Mouse (Mus musculus) lung, embryonic 14.5 days (tissue): ENCODE data around the gene Kcnj4. TPM values are rescaled to one million over a fixed set of nuclear protein-coding genes. Genes with fewer than 3 reads are reported as not detected.

Source experiments
- ATAC-seq: fragments of 200-750 bp; cut with Nextera tagmentation; 2 replicates; pipeline ENCODE4 v1.8.0; 2017; ENCODE audit warnings: mild to moderate bottlenecking, moderate TSS enrichment, moderate library complexity; ENCODE audit not compliant: insufficient read depth
- DNase-seq: peaks from one replicate; pipeline ENCODE4 v3.0.0-alpha.2; 2015
- H3K27ac ChIP-seq: fragments of 300-500 bp; sonication (generic); 2 replicates; pipeline ENCODE4 v1.5.1; 2014; ENCODE audit warnings: low read depth, mild to moderate bottlenecking, moderate library complexity
- H3K27me3 ChIP-seq: fragments of 300-500 bp; sonication (generic); 2 replicates; pipeline ENCODE4 v1.6.1; 2014; ENCODE audit warnings: low read length, control low read depth; ENCODE audit not compliant: insufficient read depth
- H3K36me3 ChIP-seq: fragments of 300-500 bp; sonication (generic); 2 replicates; pipeline ENCODE4 v1.6.1; 2014; ENCODE audit warnings: control low read depth; ENCODE audit not compliant: insufficient read depth
- H3K4me1 ChIP-seq: fragments of 300-500 bp; sonication (generic); 2 replicates; pipeline ENCODE4 v1.6.1; 2014; ENCODE audit warnings: antibody characterized with exemption, control low read depth; ENCODE audit not compliant: insufficient read depth
- H3K4me2 ChIP-seq: fragments of 300-500 bp; sonication (generic); 2 replicates; pipeline ENCODE4 v1.6.1; 2014; ENCODE audit warnings: mild to moderate bottlenecking
- H3K4me3 ChIP-seq: fragments of 300-500 bp; sonication (generic); 2 replicates; pipeline ENCODE4 v1.5.1; 2014; ENCODE audit warnings: low read depth, low read length
- H3K9ac ChIP-seq: fragments of 300-500 bp; sonication (generic); 2 replicates; pipeline ENCODE4 v1.6.1; 2014
- H3K9me3 ChIP-seq: fragments of 300-500 bp; sonication (generic); 2 replicates; pipeline ENCODE4 v1.6.1; 2016; ENCODE audit warnings: low read depth, low read length, control low read depth
- CTCF ChIP-seq: IDR thresholded peaks from 2 replicates; pipeline ENCODE4 v1.5.1; 2016; ENCODE audit warnings: antibody characterized with exemption, low read depth
- WGBS: fragments of 180-500 bp; shearing (Covaris S2); extraction: QIAGEN DNeasy Blood & Tissue Kit; methylation state at CpG from one replicate; pipeline ENCODE4 v1.1.7; 2014; 5-methylcytosine and 5-hydroxymethylcytosine counted together
- polyA plus RNA-seq: library from polyadenylated mRNA; unstranded; fragments of >200 nt; fragmentation: Nextera tagmentation; extraction: Ambion mirVana; gene quantifications from 2 replicates; pipeline ENCODE4 v1.2.1, GENCODE M21; 2014

The Kcnj4 gene
- polyA plus RNA-seq, 1 experiment from 2014 or later, result not detected

DNA sequence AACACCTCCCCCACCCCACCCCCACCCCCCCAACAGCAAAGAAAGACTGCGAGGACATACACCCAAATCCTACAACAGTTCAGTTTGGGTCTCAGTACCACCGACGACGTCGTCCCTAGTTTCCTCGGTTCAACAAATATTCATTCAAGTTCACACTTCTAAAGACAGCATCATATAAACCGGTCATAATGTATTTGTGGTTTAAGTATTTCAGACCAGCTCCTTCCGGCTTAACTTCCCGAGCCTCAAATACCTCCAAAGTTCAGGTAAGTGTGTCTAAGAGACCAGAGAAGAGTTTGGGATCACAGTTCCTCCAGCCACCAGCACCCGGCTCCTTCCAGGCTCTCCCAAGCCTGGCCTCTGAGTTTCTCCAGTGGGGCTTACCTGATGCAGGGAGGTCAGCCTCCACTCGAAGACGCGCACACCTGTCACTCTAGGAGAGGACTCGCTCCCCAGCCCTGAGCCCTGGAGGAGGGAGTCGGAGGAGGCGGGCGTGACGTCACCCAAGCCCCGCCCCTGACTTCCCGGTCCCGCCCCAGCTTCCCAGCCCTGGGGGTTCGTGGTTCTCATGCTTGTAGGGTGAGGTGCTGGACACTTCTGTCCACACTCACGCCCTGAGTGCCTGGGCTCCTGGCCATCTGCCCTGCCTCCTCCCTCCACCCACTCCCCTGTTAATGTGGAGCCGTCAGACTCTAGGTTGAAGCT lies 49.8 kb downstream of the Kcnj4 start, which contains the start of gene Csnk1e:
Gene Csnk1e, minus strand, starts transcription at position 461 of the 705 bp plus-strand sequence.
- no peak for TF ChIP-seq CTCF
- peak within 1 kb of the TSS; percentile 28 for H3K4me3 ChIP-seq
- H3K9me3 ChIP-seq, result no peaks in the 10 kb centered on the region
- H3K9ac ChIP-seq, result peak within 1 kb of the TSS; percentile 50
- DNase-seq, result peak; percentile 81
- WGBS, result 2% methylated on average over 24 of the region's 24 CpGs
- no peaks in the 10 kb centered on the region for H3K27me3 ChIP-seq
- H3K27ac ChIP-seq, result no peak within 1 kb of the TSS
- H3K36me3 ChIP-seq, result no peaks in the 10 kb centered on the region
- ATAC-seq, result peak; percentile 75
- H3K4me2 ChIP-seq, result peak within 1 kb of the TSS; percentile 71
- no peaks in the 10 kb centered on the region; the same call in 1 of the 2 replicates for H3K4me1 ChIP-seq

DNA sequence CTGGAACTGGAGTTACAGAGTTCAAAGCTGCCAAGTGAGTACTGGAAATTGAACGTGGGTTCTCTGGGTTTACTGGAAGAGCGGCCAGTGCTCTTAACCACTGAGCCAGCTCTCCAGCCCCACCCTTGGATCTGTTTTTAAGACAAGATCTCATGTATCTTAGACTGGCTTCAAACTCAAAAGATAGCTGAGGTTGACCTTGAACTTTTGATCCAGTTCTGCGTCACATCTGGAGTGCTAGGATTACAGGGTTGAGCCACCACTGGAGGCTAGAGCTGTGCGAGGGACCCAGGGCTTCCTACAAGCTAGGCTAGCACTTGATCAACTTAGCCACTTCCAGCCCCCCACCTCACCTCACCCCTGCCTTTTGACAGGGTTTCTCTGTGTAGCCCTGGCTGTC lies 51.2 kb downstream of the Kcnj4 start:
- no peaks in the 10 kb centered on the region; the same call in 1 of the 2 replicates for H3K4me1 ChIP-seq
- no peaks in the 10 kb centered on the region for H3K27me3 ChIP-seq
- no peak overlapping the region for H3K9ac ChIP-seq
- no peak for TF ChIP-seq CTCF
- no peak overlapping the region for H3K4me3 ChIP-seq
- no peaks in the 10 kb centered on the region for H3K36me3 ChIP-seq
- ATAC-seq (no peak), DNase-seq (no peak)
- no peak overlapping the region for H3K4me2 ChIP-seq
- 86% methylated on average over 4 of the region's 4 CpGs for WGBS
- no peak overlapping the region for H3K27ac ChIP-seq
- no peaks in the 10 kb centered on the region for H3K9me3 ChIP-seq

DNA sequence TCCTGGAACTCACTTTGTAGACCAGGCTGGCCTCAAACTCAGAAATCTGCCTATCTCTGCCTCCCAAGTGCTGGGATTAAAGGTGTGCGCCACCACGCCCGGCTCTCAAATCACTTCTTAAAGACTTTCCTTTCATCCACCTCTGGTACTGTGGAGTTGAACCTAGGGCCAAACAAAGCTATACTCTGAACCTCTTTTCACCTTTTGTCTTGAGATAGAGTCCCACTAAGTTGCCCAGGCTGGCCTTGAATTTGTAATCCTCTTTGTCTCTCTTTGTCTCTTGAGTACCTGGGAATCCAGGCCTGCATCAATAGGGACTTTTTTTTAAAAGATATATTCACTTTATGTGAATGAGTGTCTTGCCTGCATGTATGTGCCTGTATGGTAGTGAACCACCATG lies 57.0 kb downstream of the Kcnj4 start:
- no peaks in the 10 kb centered on the region for H3K4me1 ChIP-seq
- no peak for TF ChIP-seq CTCF
- no peaks in the 10 kb centered on the region for H3K27me3 ChIP-seq
- no peaks in the 10 kb centered on the region for H3K36me3 ChIP-seq
- H3K4me3 ChIP-seq, result no peak overlapping the region
- no peaks in the 10 kb centered on the region for H3K9me3 ChIP-seq
- WGBS, result 85% methylated on average over 3 of the region's 3 CpGs
- no peak for ATAC-seq
- no peak overlapping the region for H3K9ac ChIP-seq
- no peak overlapping the region for H3K27ac ChIP-seq
- DNase-seq, result no peak
- no peak overlapping the region for H3K4me2 ChIP-seq

DNA sequence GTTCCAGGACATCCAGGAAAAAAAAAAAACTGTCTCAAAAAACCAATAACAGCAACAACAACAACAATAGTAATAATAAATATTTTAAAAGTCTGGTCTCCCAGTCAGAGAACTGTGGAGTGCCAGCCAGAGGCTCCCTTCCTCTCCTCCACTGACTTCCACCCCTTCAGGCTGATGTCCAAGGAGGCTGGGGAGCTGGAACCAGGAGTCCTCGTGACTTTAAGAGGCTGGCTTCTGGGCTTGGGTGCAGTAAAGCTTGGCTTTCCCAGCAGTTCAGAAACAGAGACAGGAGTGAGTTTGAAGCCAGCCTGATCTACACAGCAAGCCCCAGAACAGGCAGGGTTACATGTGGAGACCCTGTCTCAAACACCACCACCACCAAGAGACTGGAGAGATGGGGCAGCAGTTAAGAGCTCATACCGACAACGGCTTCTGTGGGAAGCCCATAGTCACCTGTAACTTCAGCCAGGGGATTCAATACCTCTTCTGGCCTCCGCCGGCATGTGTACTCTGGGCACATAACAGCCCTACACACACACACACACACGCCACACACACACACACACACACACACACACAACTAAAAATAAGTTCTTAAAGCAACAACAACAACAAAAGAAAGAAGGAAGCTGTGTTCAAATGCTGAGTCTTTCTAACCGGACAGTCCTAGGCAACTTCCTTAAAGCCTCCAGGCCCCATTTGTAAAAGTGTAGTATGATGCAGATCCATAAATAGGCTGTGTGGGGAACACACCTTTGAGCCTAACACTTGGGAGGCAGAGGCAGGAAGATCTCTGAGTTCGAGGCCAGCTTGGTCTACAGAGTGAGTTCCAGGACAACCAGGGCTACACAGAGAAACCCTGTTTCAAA lies 59.0 kb downstream of the Kcnj4 start:
- WGBS, result 75% methylated on average over 8 of the region's 8 CpGs
- DNase-seq (no peak), ATAC-seq (no peak)
- no peaks in the 10 kb centered on the region for H3K27me3 ChIP-seq
- H3K4me2 ChIP-seq, result no peak overlapping the region
- H3K36me3 ChIP-seq, result no peaks in the 10 kb centered on the region
- TF ChIP-seq CTCF, result no peak
- H3K4me1 ChIP-seq, result 0 out of 2 replicates have a peak, but pooled peaks cover 3% of the 10 kb centered on the region
- no peaks in the 10 kb centered on the region for H3K9me3 ChIP-seq
- H3K9ac ChIP-seq, result no peak overlapping the region
- no peak overlapping the region for H3K27ac ChIP-seq
- no peak overlapping the region for H3K4me3 ChIP-seq

DNA sequence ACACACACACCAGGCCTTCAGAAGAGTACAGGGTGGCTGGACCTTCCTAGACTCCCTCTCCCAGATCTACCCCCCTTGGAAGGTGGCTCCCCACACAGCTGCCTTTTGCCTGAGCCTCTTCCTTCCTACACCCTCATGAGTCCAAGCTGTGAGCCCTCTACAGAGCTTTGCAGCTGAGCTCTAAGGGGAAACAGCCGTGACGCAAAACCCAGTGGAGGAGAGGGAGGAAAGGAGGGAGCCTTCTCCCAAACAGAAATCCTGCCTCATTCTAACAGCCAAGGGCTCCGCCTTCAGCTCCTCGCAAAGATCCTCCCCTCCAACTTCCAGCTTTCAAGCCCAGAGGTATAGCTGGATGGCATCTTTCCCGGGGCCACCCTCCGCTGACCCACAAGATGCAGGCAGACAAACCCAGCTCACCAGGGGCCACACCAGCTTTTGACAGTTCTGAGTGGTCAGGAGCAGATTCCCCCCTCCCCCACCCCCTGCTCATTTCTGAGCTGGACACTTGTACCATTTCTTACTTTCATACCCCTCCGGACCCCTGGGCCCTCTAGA lies 61.1 kb downstream of the Kcnj4 start:
- Histone ChIP-seq H3K4me1 (peaks cover 15% of the 10 kb centered on the region), H3K4me3 (no peak overlapping the region), H3K27ac (no peak overlapping the region), H3K27me3 (no peaks in the 10 kb centered on the region), H3K9me3 (no peaks in the 10 kb centered on the region), H3K36me3 (0 out of 2 replicates have a peak, but pooled peaks cover under 1% of the 10 kb centered on the region), H3K9ac (no peak overlapping the region), H3K4me2 (no peak overlapping the region)
- 56% methylated on average over 7 of the region's 7 CpGs for WGBS
- no peak for DNase-seq
- ATAC-seq, result no peak
- no peak for TF ChIP-seq CTCF

DNA sequence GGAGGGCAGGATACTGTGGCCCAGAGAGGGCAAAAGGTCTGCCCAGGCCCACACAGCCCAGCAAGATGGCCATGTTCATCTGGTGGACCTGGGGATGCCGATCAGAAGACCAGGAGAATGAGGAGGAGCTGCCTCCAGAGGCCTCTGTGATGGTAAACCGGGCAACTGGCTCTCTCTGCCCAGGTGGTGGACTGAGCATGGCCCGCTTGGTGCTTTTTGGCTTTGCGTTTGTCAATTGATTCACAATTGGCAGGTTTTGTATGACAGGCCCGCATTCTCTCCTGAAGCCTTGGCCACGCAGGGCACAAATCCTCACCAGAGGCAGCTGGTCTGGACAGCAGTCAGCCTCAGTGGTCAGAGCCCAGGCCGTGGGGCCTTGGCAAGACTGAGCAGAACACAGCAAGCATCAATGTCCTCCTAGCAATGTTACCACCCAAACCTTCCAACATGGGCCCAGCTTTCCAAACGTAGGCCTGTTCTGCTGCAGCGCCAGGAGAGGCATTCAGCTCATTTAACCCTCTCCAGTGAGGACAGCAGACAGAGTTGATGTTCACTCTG lies 62.0 kb downstream of the Kcnj4 start:
- WGBS, result 79% methylated on average over 9 of the region's 9 CpGs
- Histone ChIP-seq H3K4me3 (peak overlapping the region; percentile 88; the same call in 1 of the 2 replicates), H3K4me1 (peaks cover 20% of the 10 kb centered on the region), H3K27me3 (no peaks in the 10 kb centered on the region), H3K9ac (no peak overlapping the region; the same call in 1 of the 2 replicates), H3K36me3 (peaks cover 10% of the 10 kb centered on the region), H3K27ac (no peak overlapping the region), H3K4me2 (peak overlapping the region; percentile 65; the same call in 1 of the 2 replicates), H3K9me3 (no peaks in the 10 kb centered on the region)
- no peak for DNase-seq
- no peak for ATAC-seq
- TF ChIP-seq CTCF, result no peak
